Mouse (Mus musculus) embryonic facial prominence, embryonic 13.5 days (tissue): ENCODE measurements around the gene Yod1. TPM values are rescaled to one million over a fixed set of nuclear protein-coding genes. Genes with fewer than 3 reads are reported as not detected.

Source experiments
- polyA plus RNA-seq: library from polyadenylated mRNA; unstranded; fragments of >200 nt; fragmentation: Nextera tagmentation; extraction: Ambion mirVana; gene quantifications from 2 replicates; pipeline ENCODE4 v1.2.1, GENCODE M21; 2015

Yod1 gene
- polyA plus RNA-seq, 1 experiment from 2014 or later, result 14.0 TPM

Other genes with a start within 250 kb of the Yod1 start
- not detected in 2 replicates for gene Zp3r, start 87.7 kb upstream of the Yod1 start, polyA plus RNA-seq
- not detected in 2 replicates for gene C4bp, start 55.7 kb upstream of the Yod1 start, polyA plus RNA-seq
- gene Gm29427, start 1.5 kb upstream of the Yod1 start, polyA plus RNA-seq, result not detected in 2 replicates
- gene Pfkfb2, start 11.9 kb downstream of the Yod1 start, polyA plus RNA-seq, result 11.3 and 12.2 TPM in 2 replicates
- gene AA986860, start 14.6 kb downstream of the Yod1 start, polyA plus RNA-seq, result 1.5 TPM in 2 replicates
- gene Fcamr, start 83.6 kb downstream of the Yod1 start, polyA plus RNA-seq, result not detected in 2 replicates
- 0.41 TPM in 1 of 2 replicates, not detected in the other for gene Pigr, start 109.4 kb downstream of the Yod1 start, polyA plus RNA-seq
- not detected in 2 replicates for gene Fcmr, start 148.3 kb downstream of the Yod1 start, polyA plus RNA-seq
- 0.18 TPM in 1 of 2 replicates, not detected in the other for gene Il24, start 170.1 kb downstream of the Yod1 start, polyA plus RNA-seq
- not detected in 2 replicates for gene Il20, start 194.1 kb downstream of the Yod1 start, polyA plus RNA-seq
- gene Il19, start 222.8 kb downstream of the Yod1 start, polyA plus RNA-seq, result not detected in 2 replicates